Mouse (Mus musculus) 3T3-L1 (cell line): Measurements from ENCODE around the gene Ndrg4.

Source experiments
- DNase-seq: peaks from one replicate; pipeline ENCODE4 v3.0.0-alpha.2; 2015; ENCODE audit warnings: low read depth, low spot score

Gene Ndrg4

DNA sequence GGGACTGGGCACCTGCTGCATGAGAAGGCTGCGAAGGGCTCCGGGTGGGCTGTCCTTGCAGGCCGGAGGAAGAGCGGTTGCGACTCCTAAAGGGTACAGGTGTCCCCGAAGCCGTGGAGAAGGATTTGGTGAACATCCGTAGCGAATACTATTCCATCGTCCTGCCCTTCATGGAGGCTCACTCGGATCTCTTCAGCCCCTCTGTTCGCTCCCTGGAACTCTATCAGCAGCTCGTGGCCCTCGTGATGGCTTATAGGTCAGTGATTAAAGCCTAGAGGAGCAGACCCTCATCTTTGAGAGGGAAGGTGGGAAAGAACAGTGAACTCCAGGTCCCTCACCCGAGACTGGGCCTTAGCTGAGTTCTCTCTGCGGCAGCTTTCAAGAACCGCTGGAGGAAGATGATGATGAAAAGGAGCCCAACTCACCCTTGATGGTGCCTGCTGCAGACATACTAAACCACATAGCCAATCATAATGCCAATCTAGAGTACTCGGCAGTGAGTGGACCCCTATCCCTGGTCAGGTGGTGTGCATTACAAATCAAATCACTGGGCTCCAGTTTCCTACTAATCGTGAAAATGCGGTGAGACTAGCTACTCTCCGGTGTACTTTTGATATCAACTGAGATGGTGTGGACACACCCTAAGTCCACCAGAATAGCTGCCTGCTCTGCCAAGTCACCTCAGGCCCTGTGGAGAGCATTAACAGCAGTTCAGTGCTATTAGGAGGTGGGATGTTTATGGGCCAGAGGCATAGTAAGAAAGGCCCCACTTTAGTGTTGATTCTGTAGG is 40.0 kb downstream of the Ndrg4 start:
- DNase-seq = peak; percentile 47

DNA sequence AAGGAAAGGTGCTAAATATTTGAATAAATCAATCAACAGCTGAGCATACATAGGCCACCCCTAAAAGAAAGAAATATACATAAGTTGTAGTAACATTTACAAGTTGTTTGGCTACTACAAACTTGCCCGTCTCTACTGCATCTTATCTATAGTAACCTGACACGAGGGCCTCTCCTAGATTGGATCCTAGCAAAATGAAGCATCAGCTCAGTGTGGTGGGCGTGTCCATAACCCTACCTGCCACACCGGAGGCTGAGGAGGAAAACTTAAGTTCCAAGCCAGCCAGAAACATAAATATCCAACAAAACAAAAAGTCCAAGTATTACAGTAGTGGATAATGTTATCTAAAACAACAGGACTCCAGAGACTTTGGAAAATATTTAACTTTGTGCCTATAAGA is 50.8 kb downstream of the Ndrg4 start:
- no peak for DNase-seq

DNA sequence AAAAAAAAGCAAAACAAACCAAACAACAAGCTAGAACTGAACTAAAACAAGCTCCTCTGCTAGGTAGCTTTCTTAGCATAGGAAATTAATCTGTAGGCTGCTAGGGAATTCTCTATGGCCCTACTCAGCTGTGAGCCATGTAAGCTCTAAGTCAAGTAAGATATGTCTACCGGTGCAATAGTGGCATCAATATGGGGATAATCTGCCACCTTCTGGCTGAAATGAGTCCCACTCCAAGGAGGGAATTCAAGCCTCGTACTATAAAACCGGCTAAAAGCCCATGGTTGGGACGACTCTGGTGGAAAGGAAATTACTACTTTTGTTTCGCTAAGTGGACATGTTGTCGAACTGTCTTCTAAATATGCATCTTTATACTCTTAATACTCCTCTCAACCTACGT is 61.8 kb downstream of the Ndrg4 start:
- DNase-seq = peak; percentile 52

DNA sequence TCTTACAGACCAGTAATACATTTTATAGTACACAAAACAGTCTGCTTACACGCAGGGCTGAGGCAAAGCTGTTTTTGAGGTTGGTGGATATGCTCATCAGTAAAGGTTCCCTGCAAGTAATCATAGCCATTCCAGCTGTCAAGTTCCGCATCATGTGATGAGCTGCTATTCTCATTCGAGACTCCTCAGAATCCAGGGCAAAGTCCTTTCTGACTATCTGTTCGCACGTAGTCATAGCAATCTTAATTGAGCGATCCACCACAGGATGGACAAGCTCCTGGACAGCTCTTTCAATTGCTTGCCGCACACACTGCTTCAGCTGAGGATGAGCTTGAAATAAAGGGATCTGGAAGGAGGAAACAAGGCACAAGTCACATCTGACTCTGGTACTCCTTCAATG is 65.0 kb downstream of the Ndrg4 start:
- DNase-seq = no peak

DNA sequence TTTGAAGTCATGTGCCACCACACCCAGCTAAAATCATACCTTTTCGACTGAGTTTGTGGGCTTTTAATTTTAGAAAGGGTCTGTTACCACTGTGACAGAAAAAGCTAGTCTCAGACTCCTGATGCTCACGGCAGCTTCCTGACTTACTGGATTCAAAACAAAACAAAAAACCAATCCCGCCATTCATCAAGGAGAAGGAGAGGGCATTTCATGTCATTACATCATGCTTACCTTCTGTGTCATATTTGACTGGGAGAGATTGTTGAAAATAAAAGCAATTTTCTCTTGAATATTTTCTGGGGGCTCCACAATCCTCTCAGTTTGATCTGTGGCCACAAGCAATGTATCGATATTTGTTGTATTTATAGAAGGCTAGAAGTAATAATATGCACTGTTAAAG is 71.2 kb downstream of the Ndrg4 start:
- peak; percentile 24 for DNase-seq

DNA sequence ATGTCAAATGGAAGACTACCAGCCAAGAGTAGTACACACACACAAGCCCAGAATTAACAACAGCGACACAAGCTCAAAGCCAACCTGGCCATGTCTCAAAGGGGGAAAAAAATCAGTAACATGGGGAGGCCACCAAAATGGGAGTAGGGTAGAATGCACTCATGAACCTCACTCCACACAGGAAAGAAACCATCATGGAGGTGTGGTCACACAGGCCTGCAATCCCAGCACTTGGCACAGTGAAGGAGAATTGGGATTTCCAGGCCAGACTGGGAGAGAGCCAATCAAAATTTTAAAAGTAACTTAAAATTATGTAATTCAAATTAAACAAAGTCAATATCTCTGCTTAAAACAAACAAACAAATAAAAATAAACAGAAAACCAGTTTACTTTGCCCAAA is 75.1 kb downstream of the Ndrg4 start:
- no peak for DNase-seq

DNA sequence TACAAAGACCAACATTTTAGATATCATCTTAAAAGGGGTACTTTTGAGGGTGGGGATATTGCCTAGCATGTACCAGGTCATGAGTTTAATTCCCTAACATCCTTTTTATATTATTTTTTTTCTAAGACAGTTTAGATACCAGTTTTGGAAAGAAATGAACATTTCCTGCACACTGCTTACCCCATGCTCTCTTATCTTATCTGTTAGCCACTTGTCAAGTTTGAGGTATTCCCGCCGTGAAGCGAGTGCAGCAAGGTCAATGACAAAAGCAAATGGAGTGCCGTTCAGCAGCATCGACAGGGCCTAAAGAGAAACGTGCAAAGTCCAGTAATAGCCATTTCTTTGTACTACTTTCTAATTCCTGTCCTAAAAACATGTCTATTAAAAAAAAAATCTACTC is 83.5 kb downstream of the Ndrg4 start:
- no peak for DNase-seq

DNA sequence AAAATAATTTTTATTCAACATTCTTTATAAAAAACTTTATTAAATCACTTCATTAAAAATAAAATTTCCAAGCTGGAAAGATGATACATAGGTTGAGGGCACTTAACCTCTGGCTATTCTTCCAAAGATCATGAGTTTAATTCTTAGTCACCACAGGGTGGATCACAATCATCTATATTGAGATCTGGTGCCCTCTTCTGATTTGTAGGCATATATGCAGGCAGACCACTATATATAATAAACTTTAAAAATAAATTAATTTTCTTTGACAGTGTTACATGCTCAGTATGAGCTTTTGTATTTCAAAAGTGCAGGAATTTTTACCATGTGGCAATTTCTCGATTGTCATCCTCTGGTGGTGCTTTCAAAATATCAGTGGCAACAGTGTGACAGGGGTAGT is 87.4 kb downstream of the Ndrg4 start:
- DNase-seq = peak; percentile 24
